Mouse (Mus musculus): ENCODE measurements at regions not wholly inside any gene's neighbourhood (a gene's known extent, or its start where the extent isn't known, plus 50 kb on each side); places are given as distances from the start of the nearest gene placed in this dataset.

GRCm38 (mm10) chr10:107966996-107967395, 55.1 kb upstream of the Otogl start:
- no peaks in the 10 kb centered on the region for H3K27me3 ChIP-seq (ENCODE audit: control insufficient read depth, insufficient read depth, low read length)

GRCm38 (mm10) chr10:107964022-107964421, 52.1 kb upstream of the Otogl start:
- Histone ChIP-seq H3K27me3 (ENCODE audit: control insufficient read depth, insufficient read depth, low read length) (no peaks in the 10 kb centered on the region), H3K36me3 (ENCODE audit: control insufficient read depth, insufficient read depth, low read length) (no peaks in the 10 kb centered on the region), H3K9me3 (ENCODE audit: control insufficient read depth, low read length) (no peaks in the 10 kb centered on the region), H3K4me1 (ENCODE audit: control insufficient read depth, insufficient read depth, low read length) (no peaks in the 10 kb centered on the region), H3K4me2 (ENCODE audit: low read depth, low read length) (no peak overlapping the region), H3K27ac (ENCODE audit: low read depth, low read length) (no peak overlapping the region), H3K4me3 (ENCODE audit: low read depth, low read length) (no peak overlapping the region), H3K9ac (replicated peaks; ENCODE audit: low read depth, low read length) (no peak overlapping the region)
- ATAC-seq (ENCODE audit: low read depth) = no peak
- WGBS = 84% methylated on average over 1 of the region's 1 CpGs

More at GRCm38 (mm10) chr10:107966996-107967395, 55.1 kb upstream of the Otogl start:
- Histone ChIP-seq H3K4me1 (ENCODE audit: control insufficient read depth, insufficient read depth, low read length) (no peaks in the 10 kb centered on the region), H3K27ac (ENCODE audit: low read depth, low read length) (no peak overlapping the region), H3K9ac (replicated peaks; ENCODE audit: low read depth, low read length) (no peak overlapping the region), H3K4me3 (ENCODE audit: low read depth, low read length) (no peak overlapping the region), H3K36me3 (ENCODE audit: control insufficient read depth, insufficient read depth, low read length) (no peaks in the 10 kb centered on the region), H3K4me2 (ENCODE audit: low read depth, low read length) (no peak overlapping the region), H3K9me3 (ENCODE audit: control insufficient read depth, low read length) (no peaks in the 10 kb centered on the region)
- ATAC-seq (ENCODE audit: low read depth) = no peak
- WGBS = 94% methylated on average over 11 of the region's 11 CpGs

- no peak for ATAC-seq (ENCODE audit: low read depth)
- Histone ChIP-seq H3K4me3 (ENCODE audit: low read depth, low read length) (no peak overlapping the region), H3K9ac (replicated peaks; ENCODE audit: low read depth, low read length) (no peak overlapping the region), H3K4me1 (ENCODE audit: control insufficient read depth, insufficient read depth, low read length) (no peaks in the 10 kb centered on the region), H3K36me3 (ENCODE audit: control insufficient read depth, insufficient read depth, low read length) (no peaks in the 10 kb centered on the region), H3K27ac (ENCODE audit: low read depth, low read length) (no peak overlapping the region), H3K9me3 (ENCODE audit: control insufficient read depth, low read length) (no peaks in the 10 kb centered on the region), H3K27me3 (ENCODE audit: control insufficient read depth, insufficient read depth, low read length) (no peaks in the 10 kb centered on the region), H3K4me2 (ENCODE audit: low read depth, low read length) (no peak overlapping the region)
- 95% methylated on average over 3 of the region's 3 CpGs for WGBS
These were observed 50.2 kb upstream of the Otogl start for GRCm38 (mm10) chr10:107962130-107962529.
